Mouse (Mus musculus) G1E (cell line): ENCODE measurements at regions not wholly inside any gene's neighbourhood (a gene's known extent, or its start where the extent isn't known, plus 50 kb on each side); places are given as distances from the start of the nearest gene placed in this dataset.

ENCODE experiments used
- ATAC-seq: 2 replicates; pipeline ENCODE4 v1.8.0; 2016; ENCODE audit warnings: mild to moderate bottlenecking; ENCODE audit not compliant: insufficient number of reproducible peaks, poor library complexity, low FRiP score, severe bottlenecking; ENCODE audit errors: extremely low read depth
- DNase-seq: peaks from one replicate; pipeline ENCODE4 v3.0.0; 2012; ENCODE audit warnings: low spot score
- H3K27me3 ChIP-seq: 2 replicates; pipeline ENCODE4 v1.6.1; 2012; ENCODE audit warnings: mild to moderate bottlenecking, low read length, inconsistent platforms; ENCODE audit not compliant: insufficient read depth
- H3K36me3 ChIP-seq: replicated peaks from 2 replicates; pipeline ENCODE3; 2012; ENCODE audit warnings: mild to moderate bottlenecking, inconsistent platforms
- H3K4me1 ChIP-seq: 2 replicates; pipeline ENCODE4 v1.6.1; 2012; ENCODE audit warnings: low read depth, low read length, inconsistent platforms, mixed read lengths; ENCODE audit not compliant: insufficient read depth
- H3K4me3 ChIP-seq: 2 replicates; pipeline ENCODE4 v1.5.1; 2012; ENCODE audit warnings: low read depth, mild to moderate bottlenecking, inconsistent platforms, low read length, moderate library complexity, mixed read lengths
- H3K9me3 ChIP-seq: replicated peaks from 2 replicates; pipeline ENCODE4 v1.6.1; 2012; ENCODE audit warnings: inconsistent platforms
- CTCF ChIP-seq: IDR thresholded peaks from 2 replicates; pipeline ENCODE4 v1.5.1; 2012; ENCODE audit warnings: low read depth, low read length, inconsistent platforms, mixed read lengths
- GATA1 ChIP-seq: IDR thresholded peaks from 2 replicates; pipeline ENCODE4 v1.6.1; 2012; ENCODE audit warnings: borderline replicate concordance, low read length, inconsistent platforms, mixed read lengths
- GATA2 ChIP-seq: IDR thresholded peaks from 2 replicates; pipeline ENCODE4 v1.6.1; 2012; ENCODE audit warnings: low read depth, low read length, inconsistent platforms, borderline replicate concordance
- POLR2AphosphoS5 ChIP-seq: IDR thresholded peaks from 2 replicates; pipeline ENCODE4 v1.6.1; 2012; ENCODE audit warnings: low read depth, low read length, inconsistent platforms; ENCODE audit not compliant: insufficient replicate concordance
- TAL1 ChIP-seq: conservative IDR thresholded peaks from 2 replicates; pipeline ENCODE4 v1.6.1; 2012; ENCODE audit warnings: low read depth, low read length, inconsistent platforms, mixed read lengths

- Histone ChIP-seq H3K9me3 (no peaks in the 10 kb centered on the region), H3K4me3 (no peak overlapping the region), H3K4me1 (no peaks in the 10 kb centered on the region), H3K36me3 (no peaks in the 10 kb centered on the region), H3K27me3 (peaks cover 6% of the 10 kb centered on the region)
- TF ChIP-seq CTCF (peak; percentile 42; the same call in 1 of the 2 replicates), GATA1 (no peak)
- ATAC-seq (no peak), DNase-seq (peak; percentile 21)
These were observed 185.9 kb downstream of the Cyp26b1 start for GRCm38 (mm10) chr6:84407773-84408172.

GRCm38 (mm10) chr6:84404695-84405094 is 189.0 kb downstream of the Cyp26b1 start:
- TF ChIP-seq GATA1 (no peak), CTCF (0 out of 2 replicates have a peak, but pooled peaks have one; percentile 17)
- Histone ChIP-seq H3K4me3 (no peak overlapping the region), H3K9me3 (no peaks in the 10 kb centered on the region), H3K4me1 (no peaks in the 10 kb centered on the region), H3K36me3 (no peaks in the 10 kb centered on the region), H3K27me3 (peaks cover 3% of the 10 kb centered on the region; the same call in 1 of the 2 replicates)
- DNase-seq (no peak), ATAC-seq (no peak)

GRCm38 (mm10) chr6:84402431-84402830 is 191.3 kb downstream of the Cyp26b1 start:
- TF ChIP-seq GATA2 (no peak), POLR2AphosphoS5 (no peak), CTCF (no peak), TAL1 (no peak), GATA1 (no peak)
- H3K9me3 ChIP-seq, result no peaks in the 10 kb centered on the region
- DNase-seq (no peak), ATAC-seq (no peak)
- no peaks in the 10 kb centered on the region for H3K4me1 ChIP-seq
- no peaks in the 10 kb centered on the region for H3K36me3 ChIP-seq
- no peak overlapping the region for H3K4me3 ChIP-seq
- H3K27me3 ChIP-seq, result peaks cover 3% of the 10 kb centered on the region; the same call in 1 of the 2 replicates

GRCm38 (mm10) chr6:84394496-84395090 is 199.1 kb downstream of the Cyp26b1 start:
- TF ChIP-seq TAL1 (no peak), GATA2 (no peak), CTCF (no peak), GATA1 (no peak), POLR2AphosphoS5 (no peak)
- H3K4me1 ChIP-seq, result no peaks in the 10 kb centered on the region
- H3K9me3 ChIP-seq, result no peaks in the 10 kb centered on the region
- no peak overlapping the region for H3K4me3 ChIP-seq
- no peaks in the 10 kb centered on the region for H3K27me3 ChIP-seq
- DNase-seq, result no peak
- ATAC-seq, result no peak
- no peaks in the 10 kb centered on the region for H3K36me3 ChIP-seq

GRCm38 (mm10) chr6:84393519-84394231 is 200.0 kb downstream of the Cyp26b1 start:
- Histone ChIP-seq H3K4me3 (no peak overlapping the region), H3K27me3 (no peaks in the 10 kb centered on the region), H3K4me1 (no peaks in the 10 kb centered on the region), H3K36me3 (no peaks in the 10 kb centered on the region), H3K9me3 (no peaks in the 10 kb centered on the region)
- TF ChIP-seq GATA2 (no peak), GATA1 (no peak), POLR2AphosphoS5 (no peak), CTCF (no peak), TAL1 (no peak)
- no peak for ATAC-seq
- no peak for DNase-seq

- H3K36me3 ChIP-seq, result no peaks in the 10 kb centered on the region
- no peaks in the 10 kb centered on the region for H3K27me3 ChIP-seq
- H3K4me1 ChIP-seq, result no peaks in the 10 kb centered on the region
- no peak for TF ChIP-seq GATA1
- TF ChIP-seq GATA2, result no peak
- no peak for TF ChIP-seq TAL1
- no peak for TF ChIP-seq POLR2AphosphoS5
- no peak for TF ChIP-seq CTCF
- no peaks in the 10 kb centered on the region for H3K9me3 ChIP-seq
- ATAC-seq, result no peak
- DNase-seq, result no peak
- H3K4me3 ChIP-seq, result no peak overlapping the region
These were observed 200.8 kb downstream of the Cyp26b1 start for GRCm38 (mm10) chr6:84392752-84393511.
